Mouse (Mus musculus) activated CD4-positive, CD25-positive, alpha-beta regulatory T cell, adult 4 months (primary cell): ENCODE measurements around the gene Olfr1023. TPM values are rescaled to one million over a fixed set of nuclear protein-coding genes. Genes with fewer than 3 reads are reported as not detected.

Experiments
- ATAC-seq: one replicate; pipeline ENCODE4 v1.8.0; 2017
- polyA plus RNA-seq, 2 experiments: library from polyadenylated mRNA; unstranded; fragments of 100-300 nt; shearing (Covaris generic); gene quantifications; one replicate each; pipeline ENCODE4 v1.2.1; 2017

Gene Olfr1023
- polyA plus RNA-seq, result not detected

- no peak for ATAC-seq
Observed at GRCm38 (mm10) chr2:85885340-85885739, at the start of gene Olfr1023. Olfr1023 (plus strand) TSS chr2:85885640.

- no peak for ATAC-seq
Observed at GRCm38 (mm10) chr2:85845383-85845782, 40.1 kb upstream of the Olfr1023 start, which contains the start of gene Olfr1019. Olfr1019 (minus strand) TSS chr2:85845483.

GRCm38 (mm10) chr2:85846730-85847129 lies 38.7 kb upstream of the Olfr1023 start, which contains the start of gene Olfr1020:
Olfr1020 (plus strand) TSS chr2:85847030.
- no peak for ATAC-seq

GRCm38 (mm10) chr2:85868294-85868693 lies 17.1 kb upstream of the Olfr1023 start, which contains the start of gene Olfr1022:
Olfr1022 (plus strand) TSS chr2:85868594.
- no peak for ATAC-seq

- no peak for ATAC-seq
Observed at GRCm38 (mm10) chr2:85904952-85905351, 19.5 kb downstream of the Olfr1023 start, which contains the start of gene Olfr1024. Olfr1024 (minus strand) TSS chr2:85905052.

- no peak for ATAC-seq
Observed at GRCm38 (mm10) chr2:85913197-85913596, 27.8 kb downstream of the Olfr1023 start.

- ATAC-seq, result no peak
Observed at GRCm38 (mm10) chr2:85914893-85915292, 29.5 kb downstream of the Olfr1023 start, which contains the start of gene Olfr1025-ps1. Olfr1025-ps1 (plus strand) TSS chr2:85915193.

GRCm38 (mm10) chr2:85921258-85921657 lies 35.8 kb downstream of the Olfr1023 start, which contains the start of gene Olfr1026:
Olfr1026 (plus strand) TSS chr2:85921558.
- no peak for ATAC-seq

Other genes with a start within 250 kb of the Olfr1023 start
- gene Olfr1002, start 234.9 kb upstream of the Olfr1023 start, polyA plus RNA-seq, result not detected
- gene Olfr154, start 221.2 kb upstream of the Olfr1023 start, polyA plus RNA-seq, result not detected
- gene Olfr1006, start 206.9 kb upstream of the Olfr1023 start, polyA plus RNA-seq, result not detected
- gene Olfr1008, start 196.2 kb upstream of the Olfr1023 start, polyA plus RNA-seq, result not detected
- not detected for gene Olfr1009, start 170.2 kb upstream of the Olfr1023 start, polyA plus RNA-seq
- gene Olfr1012, start 122.9 kb upstream of the Olfr1023 start, polyA plus RNA-seq, result not detected
- gene Olfr1013, start 118.5 kb upstream of the Olfr1023 start, polyA plus RNA-seq, result not detected
- gene Olfr1014, start 112.9 kb upstream of the Olfr1023 start, polyA plus RNA-seq, result not detected
- gene Olfr1015, start 103.6 kb upstream of the Olfr1023 start, polyA plus RNA-seq, result under 1 TPM in 1 of 2 experiments, not detected in 1; 0.13 TPM
- gene Olfr1016, start 83.1 kb upstream of the Olfr1023 start, polyA plus RNA-seq, result not detected
- gene Olfr1018, start 67.2 kb upstream of the Olfr1023 start, polyA plus RNA-seq, result not detected
- gene Olfr1019, start 40.2 kb upstream of the Olfr1023 start, polyA plus RNA-seq, result not detected
- not detected for gene Olfr1020, start 38.6 kb upstream of the Olfr1023 start, polyA plus RNA-seq
- not detected for gene Olfr1022, start 17.0 kb upstream of the Olfr1023 start, polyA plus RNA-seq
- gene Olfr1024, start 19.4 kb downstream of the Olfr1023 start, polyA plus RNA-seq, result not detected
- not detected for gene Olfr1025-ps1, start 29.6 kb downstream of the Olfr1023 start, polyA plus RNA-seq
- not detected for gene Olfr1026, start 35.9 kb downstream of the Olfr1023 start, polyA plus RNA-seq
- gene Olfr1028, start 64.8 kb downstream of the Olfr1023 start, polyA plus RNA-seq, result not detected
- not detected for gene Olfr1029, start 88.3 kb downstream of the Olfr1023 start, polyA plus RNA-seq
- not detected for gene Olfr1030, start 93.6 kb downstream of the Olfr1023 start, polyA plus RNA-seq
- gene Olfr1031, start 104.7 kb downstream of the Olfr1023 start, polyA plus RNA-seq, result not detected
- gene Olfr1032, start 119.9 kb downstream of the Olfr1023 start, polyA plus RNA-seq, result not detected
- gene Olfr1033, start 135.0 kb downstream of the Olfr1023 start, polyA plus RNA-seq, result 1 to 10 TPM in 1 of 2 experiments, not detected in 1; 1.2 TPM
- not detected for gene Olfr1034, start 160.2 kb downstream of the Olfr1023 start, polyA plus RNA-seq
- not detected for gene Olfr1036, start 188.4 kb downstream of the Olfr1023 start, polyA plus RNA-seq
- not detected for gene Olfr1037, start 201.7 kb downstream of the Olfr1023 start, polyA plus RNA-seq